Mouse (Mus musculus) cerebellum, adult (tissue): ENCODE results near the gene Pde4b.

ENCODE experiments used
- ATAC-seq: cut with Nextera tagmentation; 2 replicates; pipeline ENCODE4 v1.9.2; 2017; ENCODE audit warnings: mild to moderate bottlenecking, moderate library complexity, mixed read lengths; ENCODE audit not compliant: insufficient number of reproducible peaks, low FRiP score, low TSS enrichment

The Pde4b gene

DNA sequence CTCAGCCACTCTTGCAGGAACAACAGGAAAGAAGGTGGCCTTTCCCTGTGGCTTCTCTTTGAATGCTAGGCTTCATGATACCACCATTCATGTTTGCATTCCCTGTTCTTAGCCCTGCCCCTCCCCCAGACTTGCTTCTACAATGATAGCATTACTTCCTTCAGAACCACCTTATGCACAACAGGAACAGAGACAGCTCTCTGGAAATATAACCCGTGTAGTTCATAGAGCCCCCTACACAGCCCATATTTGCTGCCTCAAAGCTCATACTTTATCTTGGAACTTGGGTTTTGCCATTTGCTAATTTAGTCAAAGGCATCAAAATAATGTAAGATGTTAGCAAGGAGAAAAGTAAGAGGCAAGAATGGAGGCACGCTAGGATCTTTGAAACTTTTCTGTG lies 479.8 kb downstream of the Pde4b start:
- no peak for ATAC-seq

DNA sequence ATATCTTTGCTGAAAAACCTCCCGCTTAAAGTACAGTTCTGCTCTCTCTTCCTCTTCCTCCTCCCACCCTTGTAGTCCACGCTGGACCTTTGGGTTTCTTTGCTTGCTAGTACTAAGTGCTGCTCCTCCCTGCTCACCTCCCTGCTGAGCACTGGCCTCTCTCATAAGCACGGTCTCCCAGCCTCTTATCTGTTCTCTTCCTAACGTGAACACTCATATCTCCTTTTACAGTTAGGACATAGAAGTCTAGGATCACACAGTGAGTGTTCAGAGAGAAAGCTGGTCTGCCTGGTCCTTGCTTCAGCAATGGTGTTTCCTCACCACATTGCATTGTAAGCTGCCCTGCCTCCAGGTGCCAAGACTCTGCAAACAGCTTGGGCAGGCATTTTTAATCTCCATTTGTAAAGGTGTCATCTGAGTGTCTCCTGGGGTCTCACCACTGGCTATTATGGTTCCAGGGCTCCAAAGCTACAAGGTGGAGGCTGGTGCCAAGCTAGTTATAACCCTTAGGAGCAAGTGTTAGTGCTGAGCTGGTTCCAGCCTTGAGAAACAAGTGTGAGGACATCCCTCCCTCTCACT lies 480.4 kb downstream of the Pde4b start:
- no peak for ATAC-seq

DNA sequence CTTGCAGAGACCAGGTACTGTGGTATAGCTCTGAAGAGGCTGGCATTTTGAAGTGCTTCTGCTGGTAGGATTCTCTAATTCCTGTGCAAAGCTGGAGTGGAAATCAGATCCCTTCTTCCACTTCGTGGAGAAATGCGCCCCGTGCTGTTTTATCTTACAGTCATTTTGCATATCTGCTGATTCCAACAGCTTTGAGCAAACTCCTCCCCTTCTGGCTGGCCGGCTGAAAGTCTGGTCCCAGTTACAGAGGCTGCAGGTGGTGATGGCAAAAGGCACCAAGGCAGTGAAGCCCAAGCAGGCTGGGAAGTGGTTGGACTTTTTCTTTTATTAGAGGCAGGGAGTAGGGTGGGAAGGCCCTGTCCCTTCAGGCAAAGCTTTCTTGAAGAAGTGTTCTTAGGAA lies 481.2 kb downstream of the Pde4b start:
- ATAC-seq: peak; percentile 77; the same call in 1 of the 2 replicates

DNA sequence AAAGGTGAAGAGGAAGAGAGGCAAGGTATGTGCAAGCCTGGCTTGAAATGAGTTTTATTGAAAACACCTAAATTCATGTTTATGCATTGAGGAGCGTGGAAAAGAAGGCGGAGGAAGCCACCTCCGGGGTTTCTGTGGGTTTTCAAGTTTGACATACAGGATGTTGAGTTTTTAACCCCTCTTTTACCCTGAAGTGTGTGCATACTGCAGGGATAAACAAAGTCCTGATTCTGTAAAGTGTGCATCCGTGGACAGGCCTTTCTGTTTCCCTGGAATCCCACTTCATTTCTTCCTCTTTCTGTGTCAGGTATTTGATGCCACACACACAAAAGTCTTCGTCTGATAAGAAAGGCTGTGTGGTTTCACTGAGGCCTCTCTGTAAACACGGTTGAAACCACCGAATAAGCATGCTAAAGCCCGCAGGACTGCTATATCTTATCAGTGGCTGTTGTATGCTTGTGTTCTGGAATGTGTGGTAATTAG lies 481.8 kb downstream of the Pde4b start:
- no peak for ATAC-seq

DNA sequence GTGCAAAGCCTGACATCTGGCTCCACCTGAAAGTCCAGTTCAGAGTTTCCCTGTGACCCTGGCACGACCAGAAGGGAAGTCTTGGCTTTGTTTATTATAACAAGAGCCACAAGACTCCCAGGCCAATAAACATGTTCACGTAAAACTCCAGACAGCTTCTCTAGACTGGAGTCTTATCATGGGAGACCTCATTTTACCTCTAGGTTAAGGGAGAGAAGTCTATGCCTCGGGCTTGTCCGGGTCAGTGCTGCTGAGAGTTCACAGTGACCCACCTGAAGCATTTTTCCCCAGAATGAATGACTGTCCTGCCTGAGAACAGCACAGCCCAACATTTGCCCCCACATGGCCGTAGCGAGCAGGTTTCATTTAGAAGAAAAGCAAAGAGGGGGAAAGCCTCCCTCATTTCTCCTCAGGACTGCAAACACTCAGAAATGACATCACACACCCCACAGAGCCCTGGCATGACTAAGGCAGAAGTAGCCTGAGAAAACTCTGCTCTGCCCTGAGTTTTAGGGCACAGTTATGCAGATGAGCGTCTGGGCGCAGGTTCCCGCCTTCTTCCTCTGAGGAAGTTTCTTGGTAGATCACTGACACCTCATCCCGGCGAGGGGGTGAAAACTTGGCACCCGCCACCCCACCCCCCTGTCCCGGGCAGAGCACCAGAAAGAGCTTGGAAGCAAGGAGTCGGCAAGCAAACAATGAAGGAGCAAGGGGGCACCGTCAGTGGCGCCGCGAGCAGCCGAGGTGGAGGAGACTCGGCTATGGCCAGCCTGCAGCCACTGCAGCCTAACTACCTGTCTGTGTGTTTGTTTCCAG lies 482.8 kb downstream of the Pde4b start:
- no peak; the same call in 1 of the 2 replicates for ATAC-seq

DNA sequence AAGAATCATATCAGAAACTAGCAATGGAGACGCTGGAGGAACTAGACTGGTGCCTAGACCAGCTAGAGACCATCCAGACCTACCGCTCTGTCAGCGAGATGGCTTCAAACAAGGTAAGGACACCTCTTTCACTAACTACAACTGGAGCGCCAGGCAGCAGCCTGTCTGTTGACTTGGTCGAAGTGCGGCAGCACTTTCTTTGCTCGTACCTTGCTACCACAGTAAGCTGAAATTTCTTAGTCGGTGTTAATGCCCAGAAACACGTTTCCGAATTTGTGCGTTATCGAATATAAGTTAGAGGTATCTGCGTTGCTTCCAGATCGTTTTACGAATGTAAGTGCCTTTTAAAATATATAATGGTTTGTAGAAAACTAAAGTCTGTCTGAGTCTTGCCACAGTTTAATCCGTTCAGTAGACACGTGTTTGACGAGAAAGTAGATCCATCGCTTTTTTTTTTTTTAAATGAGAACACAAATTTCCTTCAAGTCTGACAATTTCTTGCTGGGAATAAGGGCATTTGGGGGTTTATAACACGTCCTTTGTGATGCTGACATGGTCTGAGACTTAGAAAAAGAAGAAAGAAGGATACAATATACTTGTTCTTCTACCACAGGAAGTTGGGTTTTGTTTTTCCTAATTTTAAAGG lies 483.5 kb downstream of the Pde4b start:
- no peak for ATAC-seq

DNA sequence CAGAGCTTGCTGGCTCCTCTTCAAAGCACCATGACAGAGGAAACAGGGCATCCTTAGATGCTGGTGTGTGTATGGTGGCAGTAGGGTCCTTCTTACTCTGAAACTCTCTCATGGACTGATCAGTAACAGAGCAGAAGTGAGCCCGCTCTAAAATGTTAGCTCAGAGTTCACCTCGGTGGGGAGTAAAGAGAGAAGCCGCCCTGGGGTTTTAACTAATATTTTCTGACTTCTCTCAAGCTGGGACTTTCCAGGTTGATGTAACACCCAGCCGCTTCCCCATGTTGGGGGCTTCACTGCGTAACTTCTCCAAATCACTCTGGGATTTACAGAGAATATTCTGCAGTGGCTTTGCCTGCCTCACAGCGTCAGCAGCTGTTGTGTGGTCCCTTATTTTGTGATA lies 484.7 kb downstream of the Pde4b start:
- no peak for ATAC-seq

DNA sequence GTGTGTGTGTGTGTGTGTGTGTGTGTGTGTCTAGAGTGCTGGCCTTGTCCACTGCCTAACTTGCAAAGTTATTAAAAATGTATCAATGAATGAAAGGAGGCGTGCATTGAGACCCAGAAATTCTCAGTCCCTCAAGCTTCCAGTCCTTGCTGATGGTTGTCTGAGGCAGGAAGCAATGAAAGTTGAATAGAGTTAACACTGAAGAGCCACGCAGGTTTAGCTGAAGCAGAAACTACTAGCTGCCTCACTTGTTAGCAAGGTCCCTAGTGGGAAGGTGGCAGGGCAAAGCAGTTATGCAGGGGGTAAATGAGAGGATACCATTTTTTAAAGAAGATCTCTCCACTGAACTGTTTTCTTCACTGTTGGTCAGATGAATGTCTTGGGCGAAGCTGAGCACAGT lies 485.2 kb downstream of the Pde4b start:
- ATAC-seq: no peak

DNA sequence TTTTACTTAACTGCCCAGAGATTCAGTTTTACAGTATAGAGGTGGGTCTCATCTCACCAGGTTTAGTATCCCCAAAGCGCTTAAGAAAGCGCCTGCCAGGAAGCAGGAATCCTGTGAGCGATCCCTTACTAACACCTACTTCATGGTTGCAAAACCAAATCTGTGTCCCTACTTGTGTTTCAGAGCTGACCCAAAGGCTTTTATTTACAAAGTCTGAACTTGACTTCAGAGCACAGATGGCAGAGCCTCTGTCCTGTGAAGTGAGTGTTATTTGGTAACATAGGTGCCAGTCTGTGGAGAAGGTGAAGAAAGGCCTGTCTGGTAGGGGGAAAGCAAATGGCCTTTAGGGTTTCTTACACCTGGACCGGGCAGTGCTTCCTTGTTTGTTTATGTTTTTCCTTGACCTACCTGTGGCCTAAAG lies 486.0 kb downstream of the Pde4b start:
- no peak for ATAC-seq

DNA sequence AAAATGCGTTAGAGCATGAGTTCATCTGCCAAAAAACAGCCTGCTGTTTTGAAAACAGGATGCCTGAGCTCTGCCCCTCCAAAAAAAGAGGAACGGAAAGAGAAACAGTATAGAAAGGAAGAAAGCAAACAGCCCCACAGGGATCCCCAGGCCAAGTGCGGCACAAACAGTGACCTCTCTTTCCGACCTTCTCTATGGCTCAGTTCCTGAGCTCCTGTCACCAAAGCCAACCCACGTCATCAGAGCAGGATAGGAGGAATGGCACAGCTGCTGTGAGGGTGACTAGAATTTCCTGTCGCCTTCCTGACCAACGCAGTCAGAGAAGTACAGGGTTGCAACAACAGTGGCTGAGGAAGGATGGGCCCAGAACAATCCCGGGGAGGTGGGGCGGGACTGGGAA lies 486.9 kb downstream of the Pde4b start:
- ATAC-seq: no peak; the same call in 1 of the 2 replicates

DNA sequence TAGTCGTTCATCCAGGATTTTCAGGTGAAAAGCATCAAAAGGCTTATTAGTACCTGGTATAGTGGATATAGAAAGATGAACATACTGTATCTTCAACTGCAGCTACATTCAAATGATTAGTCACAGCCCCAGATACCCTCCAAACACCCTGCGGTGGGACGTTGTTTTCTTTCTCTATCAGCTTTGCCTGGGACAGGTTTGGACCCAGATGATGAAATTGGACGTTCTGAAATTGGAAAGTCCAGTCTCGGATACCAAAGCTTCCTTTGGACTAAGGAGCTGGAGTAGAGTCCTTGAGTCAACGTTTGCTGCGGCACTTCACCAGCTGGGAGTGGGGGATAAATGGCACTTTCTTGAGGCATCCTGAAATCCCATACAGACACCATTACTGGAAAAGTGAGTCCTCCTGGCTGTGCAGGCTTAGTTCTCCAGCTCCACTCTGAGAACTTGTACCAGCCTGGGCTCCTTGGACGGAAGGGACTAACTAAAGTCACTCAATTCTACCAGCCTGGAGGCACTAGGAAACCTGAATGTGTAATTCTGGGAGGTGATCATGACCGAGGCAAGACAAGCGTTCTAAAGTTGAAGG lies 487.4 kb downstream of the Pde4b start:
- no peak for ATAC-seq

DNA sequence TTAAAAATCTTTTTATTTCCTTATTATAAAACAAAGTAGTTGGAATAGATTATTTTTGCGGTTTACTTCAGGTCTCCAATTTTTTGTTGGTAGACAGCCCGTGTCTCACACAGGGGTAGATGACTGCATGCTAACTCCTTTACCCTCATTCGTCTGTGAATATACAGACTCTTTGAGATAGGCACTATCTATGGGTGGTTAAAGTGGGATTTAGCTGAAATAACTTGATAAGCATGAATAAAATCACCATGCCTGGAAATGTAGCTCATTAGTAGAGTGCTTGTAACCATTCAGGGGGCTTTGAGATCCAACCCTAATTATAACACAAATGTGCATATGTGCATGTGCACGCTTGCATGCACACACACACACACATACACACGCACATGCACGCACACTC lies 488.8 kb downstream of the Pde4b start:
- ATAC-seq: no peak

DNA sequence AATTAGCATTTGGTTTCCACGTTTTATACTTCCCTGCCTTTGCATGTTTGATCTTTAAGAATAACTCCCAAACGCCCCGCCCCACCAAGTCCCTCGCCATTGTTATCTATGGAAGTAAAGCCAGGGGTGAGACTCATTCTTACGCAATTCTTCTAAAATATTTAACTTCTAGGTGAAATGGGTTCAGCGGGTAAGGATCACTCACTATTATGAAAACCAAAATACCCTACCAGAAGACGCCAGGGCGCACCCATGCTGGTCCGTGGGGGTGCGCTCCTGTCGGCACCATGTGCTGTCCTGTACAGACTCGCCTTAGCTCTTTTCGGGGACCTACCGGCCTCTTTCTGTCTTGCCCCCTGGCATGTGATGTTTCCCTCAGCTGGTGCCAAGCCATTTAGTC lies 490.3 kb downstream of the Pde4b start:
- ATAC-seq: no peak

DNA sequence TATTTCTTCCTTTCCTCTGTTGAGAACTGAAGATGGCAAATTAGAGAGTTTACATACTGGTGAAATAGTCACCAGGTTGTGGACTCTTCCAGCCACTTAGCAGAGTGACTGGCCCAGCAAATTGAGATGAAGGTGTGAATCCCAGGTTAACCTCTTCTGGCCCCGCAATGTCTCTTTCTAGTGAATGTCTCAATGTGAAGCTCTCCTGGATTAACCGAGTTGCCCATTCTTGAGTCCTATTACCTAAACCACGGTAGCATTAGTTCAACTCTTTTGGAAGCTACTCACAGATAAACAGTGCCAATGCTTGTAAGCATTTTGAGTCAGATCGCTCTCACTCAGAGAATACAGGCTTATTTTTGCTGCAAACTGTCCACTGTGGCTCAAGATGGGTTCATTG lies 491.7 kb downstream of the Pde4b start:
- no peak for ATAC-seq

DNA sequence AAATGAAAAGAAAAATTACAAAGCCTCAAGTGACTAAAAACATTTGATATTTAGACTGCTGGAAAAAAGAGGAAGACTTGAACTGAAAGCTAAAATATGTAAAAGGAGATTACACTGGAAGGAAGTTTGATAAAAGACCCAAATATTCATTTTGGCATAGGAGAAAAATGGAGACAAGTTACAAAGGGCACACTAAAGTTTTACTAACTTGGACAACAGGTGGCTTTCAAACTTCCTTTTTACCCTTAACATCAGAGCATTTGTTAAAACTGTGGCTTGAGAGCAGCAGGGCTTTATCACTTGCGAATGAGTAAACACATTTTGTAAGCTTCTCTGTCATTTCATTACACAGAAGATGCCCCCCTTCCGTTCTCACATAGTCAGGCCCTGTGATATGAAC lies 492.4 kb downstream of the Pde4b start:
- ATAC-seq: no peak

DNA sequence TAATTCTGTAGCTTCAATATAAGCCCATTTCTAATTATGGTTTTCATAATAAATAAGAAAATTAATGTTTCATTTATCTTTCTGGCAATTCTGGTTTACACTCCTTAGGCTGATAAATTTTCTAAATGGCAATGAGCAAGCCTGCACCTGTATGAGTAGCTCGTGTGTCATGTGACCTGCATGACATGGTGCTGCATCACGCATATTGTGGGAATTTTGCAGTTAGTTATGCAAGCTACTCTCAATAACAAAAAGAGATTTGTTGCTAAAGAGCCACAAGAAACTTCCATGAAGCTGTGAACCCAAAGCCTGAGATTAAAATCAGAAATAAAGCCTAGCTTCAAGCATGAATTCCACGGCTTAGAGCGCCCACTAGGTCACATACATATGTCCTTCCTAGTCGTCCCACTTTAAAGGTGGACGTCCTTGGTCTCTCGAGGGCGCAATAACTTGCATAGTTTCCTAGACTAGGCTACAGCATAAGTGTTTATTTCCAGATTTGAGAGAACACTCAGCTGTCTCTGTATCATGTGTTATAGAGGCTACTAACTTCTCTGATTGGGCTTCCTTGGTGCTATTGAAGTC lies 494.9 kb downstream of the Pde4b start:
- ATAC-seq: no peak

DNA sequence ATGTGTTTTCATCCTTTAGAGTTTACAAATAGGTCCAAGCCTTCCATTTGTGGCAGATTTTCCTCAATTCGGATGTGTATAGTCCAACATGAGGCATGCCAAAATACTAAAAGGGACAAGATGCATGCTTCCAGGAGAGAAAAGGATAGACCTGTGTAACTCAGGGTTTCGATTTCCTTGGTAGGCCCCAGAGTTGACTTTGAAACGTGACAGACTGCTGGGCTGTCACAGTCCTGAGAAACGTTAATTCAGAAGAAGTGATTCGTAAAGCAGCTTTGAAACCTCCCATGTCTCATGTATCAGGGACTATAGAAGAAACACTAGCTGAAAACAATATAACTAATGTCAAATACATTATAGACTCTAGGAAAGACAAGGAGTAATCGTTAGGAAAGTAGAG lies 495.6 kb downstream of the Pde4b start:
- ATAC-seq: no peak

DNA sequence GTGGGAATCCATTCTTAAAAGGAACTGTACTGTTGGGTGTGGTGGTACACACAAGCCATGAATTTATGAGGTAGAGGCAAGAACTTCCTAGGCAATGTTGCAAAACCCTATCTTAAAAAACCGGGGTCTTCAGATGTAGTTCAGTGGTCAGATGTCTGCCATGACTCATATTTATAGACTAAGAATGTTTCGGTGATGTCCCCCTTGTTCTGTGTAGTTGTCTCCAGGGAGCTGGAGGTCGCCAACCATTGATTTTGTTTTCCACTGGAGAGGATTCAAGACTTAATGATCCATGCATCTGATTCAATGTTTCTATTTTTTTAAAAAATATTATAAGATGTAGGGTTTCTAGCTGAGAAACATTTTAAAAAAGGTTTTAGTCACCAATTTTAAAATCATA lies 496.1 kb downstream of the Pde4b start:
- no peak for ATAC-seq

DNA sequence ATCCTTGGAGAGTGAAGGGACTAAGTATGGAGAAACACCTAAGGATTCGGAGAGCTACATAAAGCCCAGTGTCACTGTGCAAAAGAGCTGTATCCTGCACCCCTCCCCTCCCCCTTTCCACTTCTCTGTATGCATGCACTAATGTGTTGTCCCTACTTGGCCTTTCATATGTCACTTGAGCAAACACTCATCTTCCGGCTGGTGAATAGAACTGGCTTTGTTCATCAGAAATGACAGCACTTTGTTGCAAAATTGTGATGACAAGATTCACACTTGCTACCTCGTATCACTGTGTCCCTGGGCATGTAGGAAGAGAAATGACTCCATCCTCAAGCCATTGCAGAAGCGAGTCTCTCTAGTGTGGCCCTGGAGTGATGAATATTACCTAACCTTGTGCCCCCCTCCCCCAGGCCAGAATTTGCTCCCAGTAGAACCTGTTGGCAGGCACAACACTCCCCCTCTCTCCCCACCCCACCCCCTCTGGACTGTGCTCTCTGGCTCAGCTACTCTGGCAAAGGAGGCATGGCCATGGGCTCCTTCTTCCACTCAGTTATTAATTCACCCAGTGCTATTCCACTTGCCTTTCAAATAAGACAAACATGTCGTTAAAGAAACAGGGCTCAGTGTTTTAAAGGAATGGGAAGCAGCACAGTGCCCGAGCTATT lies 497.4 kb downstream of the Pde4b start:
- ATAC-seq: no peak

DNA sequence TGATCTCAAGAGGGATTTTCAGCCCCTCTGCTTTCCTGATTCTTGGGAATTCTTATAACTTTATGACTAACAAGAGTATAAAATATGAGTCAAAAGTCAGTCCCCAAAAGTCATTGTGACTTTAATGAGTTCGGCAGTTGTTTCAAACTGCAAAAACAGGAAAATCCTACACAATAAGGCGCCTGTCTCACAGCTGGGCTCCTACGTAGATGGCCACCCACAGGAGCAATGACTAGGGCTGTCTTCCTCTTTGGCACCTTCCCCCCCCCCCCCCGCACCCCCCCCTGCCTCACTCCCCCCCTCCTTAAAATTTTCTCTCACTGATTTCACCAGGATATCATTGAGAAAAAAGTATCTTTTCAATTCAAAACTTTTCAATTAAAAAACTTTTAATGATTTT lies 498.2 kb downstream of the Pde4b start:
- ATAC-seq: no peak
